In genomic region chr1:12571755-12572358, GRCm38 (mm10) we compare ENCODE assay signal across 14 mouse cellular contexts.
DNase-seq lines count a peak whose midpoint lies in the region; ATAC-seq lines count a peak whose summit lies in the region.
"Had no signal": no experiment of that assay in that cellular context is flagged by ENCODE, and none has a peak within 500 bp of the region (broad histone marks: within the 10 kb centered on the region; RNA-seq: fewer than 3 reads in every experiment).

No protein-coding gene starts in this region.

- DNase-seq in embryonic facial prominence, embryonic 11.5 days (ENCODE audit: low spot score) = peak; percentile 62
- no peak for DNase-seq in spleen, postnatal 4 days (ENCODE audit: low spot score in 2 of 2)
- DNase-seq in T-cell, adult 2 months (ENCODE audit: low spot score) = no peak
- DNase-seq: gastrocnemius, postnatal 36 days; liver, embryonic 13.5 days; right cerebral cortex, postnatal 25 days; thymus, adult 18-20 months had no signal

- ATAC-seq in hindbrain, embryonic 16.5 days = peak; percentile 68; the same call in 1 of the 2 replicates
- ATAC-seq in hindbrain, embryonic 13.5 days (ENCODE audit: low FRiP score) = no peak
- ATAC-seq in embryonic facial prominence, embryonic 11.5 days (replicated peaks; ENCODE audit: insufficient number of reproducible peaks, low FRiP score, low TSS enrichment, low read depth) = peak; percentile 59; the same call in 1 of the 2 replicates
- ATAC-seq in embryonic facial prominence, embryonic 15.5 days (ENCODE audit: insufficient number of reproducible peaks, low FRiP score, low TSS enrichment, low read depth) = no peak
- ATAC-seq in midbrain, embryonic 15.5 days (replicated peaks) = peak; percentile 7; the same call in 1 of the 2 replicates
- ATAC-seq in frontal cortex, adult (ENCODE audit: low TSS enrichment) = no peak

- H3K27ac ChIP-seq in hindbrain, embryonic 16.5 days (ENCODE audit: low read depth, low read length) = no peak overlapping the region
- no peak overlapping the region for H3K27ac ChIP-seq in hindbrain, embryonic 13.5 days
- H3K27ac ChIP-seq in embryonic facial prominence, embryonic 11.5 days (replicated peaks; ENCODE audit: low read depth, low read length) = no peak overlapping the region
- no peak overlapping the region for H3K27ac ChIP-seq in embryonic facial prominence, embryonic 15.5 days (replicated peaks)
- H3K27ac ChIP-seq in midbrain, embryonic 15.5 days = no peak overlapping the region
- H3K27ac ChIP-seq: liver, embryonic 13.5 days; lung, embryonic 15.5 days had no signal

- H3K4me2 ChIP-seq in hindbrain, embryonic 16.5 days (ENCODE audit: low read length) = no peak overlapping the region
- H3K4me2 ChIP-seq in hindbrain, embryonic 13.5 days = no peak overlapping the region
- no peak overlapping the region for H3K4me2 ChIP-seq in embryonic facial prominence, embryonic 11.5 days (ENCODE audit: low read depth, low read length)
- 0 out of 2 replicates have a peak overlapping the region, but pooled peaks have one; percentile 2 for H3K4me2 ChIP-seq in embryonic facial prominence, embryonic 15.5 days (replicated peaks)
- H3K4me2 ChIP-seq in midbrain, embryonic 15.5 days = no peak overlapping the region
- H3K4me2 ChIP-seq: heart, embryonic 11.5 days; liver, embryonic 13.5 days; lung, embryonic 15.5 days had no signal

- H3K9ac ChIP-seq in hindbrain, embryonic 16.5 days (ENCODE audit: low read depth, low read length) = no peak overlapping the region
- H3K9ac ChIP-seq in hindbrain, embryonic 13.5 days = no peak overlapping the region
- H3K9ac ChIP-seq in embryonic facial prominence, embryonic 11.5 days (replicated peaks; ENCODE audit: low read length) = no peak overlapping the region
- no peak overlapping the region for H3K9ac ChIP-seq in embryonic facial prominence, embryonic 15.5 days
- H3K9ac ChIP-seq in midbrain, embryonic 15.5 days = no peak overlapping the region
- H3K9ac ChIP-seq: liver, embryonic 13.5 days; lung, embryonic 15.5 days had no signal

- WGBS in hindbrain, embryonic 16.5 days = 32% methylated on average over 7 of the region's 7 CpGs
- 46% methylated on average over 7 of the region's 7 CpGs for WGBS in hindbrain, embryonic 13.5 days
- 33% methylated on average over 7 of the region's 7 CpGs for WGBS in embryonic facial prominence, embryonic 11.5 days
- 10% methylated on average over 7 of the region's 7 CpGs for whole genome bisulfite sequencing in embryonic facial prominence, embryonic 15.5 days
- WGBS in midbrain, embryonic 15.5 days = 26% methylated on average over 7 of the region's 7 CpGs

- H3K27me3 ChIP-seq in hindbrain, embryonic 16.5 days (replicated peaks; ENCODE audit: control insufficient read depth, insufficient read depth, low read length) = no peaks in the 10 kb centered on the region
- no peaks in the 10 kb centered on the region for H3K27me3 ChIP-seq in hindbrain, embryonic 13.5 days
- H3K27me3 ChIP-seq in embryonic facial prominence, embryonic 11.5 days (ENCODE audit: control insufficient read depth, insufficient read depth, low read length) = no peaks in the 10 kb centered on the region
- H3K27me3 ChIP-seq in embryonic facial prominence, embryonic 15.5 days = no peaks in the 10 kb centered on the region
- H3K27me3 ChIP-seq in midbrain, embryonic 15.5 days (replicated peaks) = no peaks in the 10 kb centered on the region
- H3K27me3 ChIP-seq: liver, embryonic 13.5 days; lung, embryonic 15.5 days had no signal

- H3K4me1 ChIP-seq in hindbrain, embryonic 16.5 days (ENCODE audit: control insufficient read depth, insufficient read depth, low read depth, low read length) = peaks cover 1% of the 10 kb centered on the region; the same call in 1 of the 2 replicates
- H3K4me1 ChIP-seq in hindbrain, embryonic 13.5 days (replicated peaks) = peaks cover 1% of the 10 kb centered on the region
- H3K4me1 ChIP-seq in embryonic facial prominence, embryonic 11.5 days (ENCODE audit: control insufficient read depth, insufficient read depth, low read length) = no peaks in the 10 kb centered on the region
- no peaks in the 10 kb centered on the region for H3K4me1 ChIP-seq in embryonic facial prominence, embryonic 15.5 days
- H3K4me1 ChIP-seq in midbrain, embryonic 15.5 days = peaks cover 6% of the 10 kb centered on the region
- H3K4me1 ChIP-seq: liver, embryonic 13.5 days; lung, embryonic 15.5 days had no signal

- H3K36me3 ChIP-seq in hindbrain, embryonic 16.5 days (ENCODE audit: control insufficient read depth, insufficient read depth, low read length) = no peaks in the 10 kb centered on the region
- no peaks in the 10 kb centered on the region for H3K36me3 ChIP-seq in hindbrain, embryonic 13.5 days
- H3K36me3 ChIP-seq in embryonic facial prominence, embryonic 11.5 days (replicated peaks; ENCODE audit: control insufficient read depth, insufficient read depth, low read depth, low read length) = no peaks in the 10 kb centered on the region
- H3K36me3 ChIP-seq in embryonic facial prominence, embryonic 15.5 days = no peaks in the 10 kb centered on the region
- H3K36me3 ChIP-seq in midbrain, embryonic 15.5 days (replicated peaks) = no peaks in the 10 kb centered on the region
- H3K36me3 ChIP-seq: liver, embryonic 13.5 days; lung, embryonic 15.5 days had no signal

- no peaks in the 10 kb centered on the region for H3K9me3 ChIP-seq in hindbrain, embryonic 16.5 days (ENCODE audit: control insufficient read depth, low read length)
- no peaks in the 10 kb centered on the region for H3K9me3 ChIP-seq in hindbrain, embryonic 13.5 days
- H3K9me3 ChIP-seq in embryonic facial prominence, embryonic 11.5 days (replicated peaks; ENCODE audit: control insufficient read depth, low read length) = no peaks in the 10 kb centered on the region
- H3K9me3 ChIP-seq in embryonic facial prominence, embryonic 15.5 days (replicated peaks) = no peaks in the 10 kb centered on the region
- H3K9me3 ChIP-seq in midbrain, embryonic 15.5 days = no peaks in the 10 kb centered on the region
- H3K9me3 ChIP-seq: liver, embryonic 13.5 days; lung, embryonic 15.5 days had no signal

- no peak overlapping the region for H3K4me3 ChIP-seq in hindbrain, embryonic 16.5 days (ENCODE audit: low read length)
- no peak overlapping the region for H3K4me3 ChIP-seq in hindbrain, embryonic 13.5 days
- H3K4me3 ChIP-seq in embryonic facial prominence, embryonic 11.5 days (ENCODE audit: low read depth, low read length) = no peak overlapping the region
- 0 out of 2 replicates have a peak overlapping the region, but pooled peaks have one; percentile 1 for H3K4me3 ChIP-seq in embryonic facial prominence, embryonic 15.5 days (replicated peaks)
- H3K4me3 ChIP-seq in midbrain, embryonic 15.5 days = no peak overlapping the region
- H3K4me3 ChIP-seq: liver, embryonic 13.5 days; lung, embryonic 15.5 days had no signal

Comparison
In these comparisons a context has a peak if more than half of its experiments do, and no peak if none do; other contexts are left out.
1. ATAC-seq: peak in hindbrain, embryonic 16.5 days (single experiment), embryonic facial prominence, embryonic 11.5 days (single experiment) and midbrain, embryonic 15.5 days (single experiment); none in hindbrain, embryonic 13.5 days (single experiment), embryonic facial prominence, embryonic 15.5 days (single experiment) and frontal cortex, adult (single experiment).